Mouse (Mus musculus) myocyte (in vitro differentiated cells): Measurements from ENCODE around the gene Emg1. TPM values are rescaled to one million over a fixed set of nuclear protein-coding genes. Genes with fewer than 3 reads are reported as not detected.

Experiments used
- H3K27me3 ChIP-seq: one replicate; pipeline ENCODE4 v1.6.1; 2011; ENCODE audit not compliant: control insufficient read depth, insufficient read depth, insufficient read length
- H3K36me3 ChIP-seq: one replicate; pipeline ENCODE4 v1.6.1; 2011; ENCODE audit not compliant: control insufficient read depth, insufficient read depth
- H3K4me2 ChIP-seq: one replicate; pipeline ENCODE4 v1.6.1; 2011; ENCODE audit warnings: low read depth, control low read depth
- H3K4me3 ChIP-seq: one replicate; pipeline ENCODE4 v1.5.1; 2011; ENCODE audit warnings: mild to moderate bottlenecking, control low read depth, moderate library complexity
- H3K79me2 ChIP-seq: one replicate; pipeline ENCODE4 v1.6.1; 2011; ENCODE audit not compliant: control insufficient read depth, insufficient read depth
- H3ac ChIP-seq: one replicate; pipeline ENCODE4 v1.6.1; 2011; ENCODE audit not compliant: control insufficient read depth, insufficient read length
- CEBPB ChIP-seq: IDR thresholded peaks from 2 replicates; pipeline ENCODE4 v1.6.1; 2011; ENCODE audit warnings: mild to moderate bottlenecking, moderate library complexity; ENCODE audit not compliant: poor library complexity, insufficient read depth, severe bottlenecking
- E2F4 ChIP-seq: IDR thresholded peaks from one replicate; pipeline ENCODE4 v1.6.1; 2011; ENCODE audit warnings: mild to moderate bottlenecking, control low read depth, moderate library complexity; ENCODE audit not compliant: insufficient read depth
- MAX ChIP-seq: IDR thresholded peaks from one replicate; pipeline ENCODE4 v1.6.1; 2011; ENCODE audit warnings: low read depth, mild to moderate bottlenecking, control low read depth
- MYOD1 ChIP-seq, 3 experiments: IDR thresholded peaks; one replicate each; pipeline ENCODE4 v1.6.1; 2011; ENCODE audit warnings: control low read depth in 2 of 3, low read depth in 2 of 3, mild to moderate bottlenecking in 2 of 3, moderate library complexity in 1 of 3; ENCODE audit not compliant: insufficient read length in 2 of 3, control insufficient read depth in 1 of 3
- MYOG ChIP-seq, 3 experiments: IDR thresholded peaks; one replicate each; pipeline ENCODE4 v1.6.1; 2011; ENCODE audit warnings: control low read depth in 2 of 3, low read depth in 2 of 3, mild to moderate bottlenecking in 2 of 3; ENCODE audit not compliant: insufficient read length in 2 of 3, control insufficient read depth in 1 of 3, insufficient read depth in 1 of 3
- POLR2A ChIP-seq: IDR thresholded peaks from one replicate; pipeline ENCODE4 v1.6.1; 2011; ENCODE audit warnings: low read depth, mild to moderate bottlenecking, control low read depth, moderate library complexity; ENCODE audit not compliant: insufficient read length
- POLR2AphosphoS2 ChIP-seq: IDR thresholded peaks from one replicate; pipeline ENCODE4 v1.6.1; 2011; ENCODE audit warnings: low read depth, control low read depth; ENCODE audit not compliant: insufficient read length
- REST ChIP-seq: IDR thresholded peaks from one replicate; pipeline ENCODE4 v1.6.1; 2011; ENCODE audit warnings: mild to moderate bottlenecking, control low read depth, moderate library complexity; ENCODE audit not compliant: insufficient read depth, insufficient read length
- SRF ChIP-seq: IDR thresholded peaks from one replicate; pipeline ENCODE4 v1.6.1; 2011; ENCODE audit warnings: low read depth; ENCODE audit not compliant: control insufficient read depth, insufficient read length
- TCF12 ChIP-seq: IDR thresholded peaks from one replicate; pipeline ENCODE4 v1.6.1; 2011; ENCODE audit warnings: mild to moderate bottlenecking, control low read depth; ENCODE audit not compliant: poor library complexity, insufficient read depth, severe bottlenecking
- TCF3 ChIP-seq: IDR thresholded peaks from one replicate; pipeline ENCODE4 v1.6.1; 2011; ENCODE audit warnings: low read depth, control low read depth; ENCODE audit not compliant: insufficient read length
- USF1 ChIP-seq: IDR thresholded peaks from one replicate; pipeline ENCODE4 v1.6.1; 2011; ENCODE audit warnings: low read depth, mild to moderate bottlenecking, control low read depth, moderate library complexity
- polyA plus RNA-seq: library from polyadenylated mRNA; unstranded; fragments of >200 nt; fragmentation: generic; extraction: Trizol; gene quantifications from one replicate; pipeline ENCODE4 v1.2.1, GENCODE M21; 2012; ENCODE audit warnings: missing spikeins

The Emg1 gene
- polyA plus RNA-seq, 1 experiment: 103 TPM

GRCm38 (mm10) chr6:124742839-124743514 is 31.0 kb upstream of the Emg1 start:
- no peaks in the 10 kb centered on the region for H3K36me3 ChIP-seq
- H3K4me3 ChIP-seq: no peak overlapping the region
- no peaks in the 10 kb centered on the region for H3K27me3 ChIP-seq
- no peak overlapping the region for H3ac ChIP-seq
- H3K4me2 ChIP-seq: no peak overlapping the region
- no peaks in the 10 kb centered on the region for H3K79me2 ChIP-seq
- peak; percentile 34 for TF ChIP-seq POLR2AphosphoS2
- TF ChIP-seq MYOG (IDR thresholded peaks at IDR 0.05; ENCODE audit: control insufficient read depth in 1 of 3, insufficient read depth in 1 of 3, insufficient read length in 2 of 3, low read depth in 2 of 3): no peak

GRCm38 (mm10) chr6:124741842-124742241 is 29.9 kb upstream of the Emg1 start:
- Histone ChIP-seq H3K27me3 (no peaks in the 10 kb centered on the region), H3K4me3 (peak overlapping the region; percentile 67), H3K4me2 (peak overlapping the region; percentile 89), H3K36me3 (no peaks in the 10 kb centered on the region), H3K79me2 (no peaks in the 10 kb centered on the region), H3ac (no peak overlapping the region)
- TF ChIP-seq SRF (no peak), POLR2A (no peak), TCF12 (no peak), MYOG (IDR thresholded peaks at IDR 0.05; ENCODE audit: control insufficient read depth in 1 of 3, insufficient read depth in 1 of 3, insufficient read length in 2 of 3, low read depth in 2 of 3) (no peak), TCF3 (no peak), USF1 (no peak), CEBPB (no peak), REST (no peak), MYOD1 (IDR thresholded peaks at IDR 0.05; ENCODE audit: control insufficient read depth in 1 of 3, insufficient read length in 2 of 3, low read depth in 2 of 3) (no peak), POLR2AphosphoS2 (no peak), MAX (no peak), E2F4 (no peak)

GRCm38 (mm10) chr6:124740888-124741761 is 29.1 kb upstream of the Emg1 start, which contains the start of gene Grcc10:
Gene Grcc10, minus strand, starts transcription at chr6:124741374.
- Histone ChIP-seq H3K4me3 (peak within 1 kb of the TSS; percentile 67), H3K27me3 (no peaks in the 10 kb centered on the region), H3K36me3 (no peaks in the 10 kb centered on the region), H3K79me2 (no peaks in the 10 kb centered on the region), H3K4me2 (peak within 1 kb of the TSS; percentile 89), H3ac (peak within 1 kb of the TSS; percentile 47)
- TF ChIP-seq USF1: no peak
- no peak for TF ChIP-seq TCF3
- peak; percentile 92 for TF ChIP-seq POLR2A
- TF ChIP-seq CEBPB: peak; percentile 53; the same call in 1 of the 2 replicates
- TF ChIP-seq POLR2AphosphoS2: peak; percentile 87

GRCm38 (mm10) chr6:124740211-124740887 is 28.4 kb upstream of the Emg1 start:
- Histone ChIP-seq H3ac (peak overlapping the region; percentile 47), H3K4me3 (peak overlapping the region; percentile 67)
- TF ChIP-seq MYOG (IDR thresholded peaks at IDR 0.05; ENCODE audit: control insufficient read depth in 1 of 3, insufficient read depth in 1 of 3, insufficient read length in 2 of 3, low read depth in 2 of 3) (no peak), MYOD1 (IDR thresholded peaks at IDR 0.05; ENCODE audit: control insufficient read depth in 1 of 3, insufficient read length in 2 of 3, low read depth in 2 of 3) (no peak), SRF (no peak), CEBPB (no peak), USF1 (no peak), TCF12 (no peak), MAX (no peak), POLR2AphosphoS2 (no peak), REST (no peak), TCF3 (no peak), POLR2A (no peak)

More at GRCm38 (mm10) chr6:124740211-124740887, 28.4 kb upstream of the Emg1 start:
- Histone ChIP-seq H3K79me2 (no peaks in the 10 kb centered on the region), H3K36me3 (no peaks in the 10 kb centered on the region), H3K4me2 (peak overlapping the region; percentile 89), H3K27me3 (no peaks in the 10 kb centered on the region)
